Mouse (Mus musculus): ENCODE data around the gene Ifna5. TPM values are rescaled to one million over a fixed set of nuclear protein-coding genes. Genes with fewer than 3 reads are reported as not detected.
"Not testable (repeated sequence)": the region's sequence is repeated elsewhere in the genome, so short reads cannot be mapped to it uniquely, and the experiment has no call there.

Ifna5 gene
- polyA plus RNA-seq (2016; fragmentation: Nextera tagmentation; extraction: Ambion mirVana): not detected in 2 replicates

DNA sequence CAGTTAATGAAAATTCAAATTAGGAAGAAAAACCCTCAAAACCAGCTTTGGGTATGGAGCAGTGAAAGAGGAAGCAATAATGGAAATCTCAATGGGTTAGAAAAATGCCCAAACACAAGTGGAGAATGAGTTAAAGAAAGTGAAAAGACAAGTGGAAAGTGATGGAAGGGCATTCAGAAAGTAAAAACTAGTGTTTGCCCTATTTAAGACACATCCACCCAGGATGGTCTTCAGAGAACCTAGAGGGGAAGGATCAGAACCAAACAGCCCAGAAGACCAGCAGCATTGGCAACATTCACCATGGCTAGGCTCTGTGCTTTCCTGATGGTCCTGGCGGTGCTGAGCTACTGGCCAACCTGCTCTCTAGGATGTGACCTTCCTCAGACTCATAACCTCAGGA is at the start of gene Ifna5:
Gene Ifna5, plus strand, starts transcription at position 301 of the 400 bp plus-strand sequence.
- H3K9ac ChIP-seq; H3K27me3 ChIP-seq (replicated peaks); H3K36me3 ChIP-seq; H3K27ac ChIP-seq; H3K4me1 ChIP-seq; H3K9me3 ChIP-seq (replicated peaks); ATAC-seq; H3K4me3 ChIP-seq; H3K4me2 ChIP-seq: not testable (repeated sequence)
- WGBS (ENCODE audit: insufficient replicate concordance): 53% methylated on average over 1 of the region's 1 CpGs

DNA sequence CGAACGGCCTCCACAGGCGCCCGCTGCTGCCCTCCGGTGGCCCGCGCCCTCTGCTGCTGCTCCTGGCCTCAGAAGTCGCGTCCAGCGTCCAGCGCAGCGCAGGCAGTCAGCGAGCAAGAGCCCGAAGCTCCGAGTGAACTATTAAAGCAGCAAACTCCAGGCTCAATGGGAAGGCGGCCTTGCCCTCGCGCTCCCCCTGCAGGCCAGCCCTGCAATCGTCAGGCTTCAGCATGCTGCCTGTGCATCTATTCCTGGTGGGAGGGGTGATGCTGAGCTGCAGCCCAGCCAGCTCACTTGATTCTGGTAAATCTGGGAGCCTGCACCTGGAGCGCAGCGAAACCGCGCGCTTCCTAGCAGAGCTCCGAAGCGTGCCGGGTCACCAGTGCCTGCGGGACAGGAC is 46.9 kb upstream of the Ifna5 start, which contains the start of gene Gm13277:
Gene Gm13277, plus strand, starts transcription at position 231 of the 400 bp plus-strand sequence.
- H3K27ac ChIP-seq; H3K4me1 ChIP-seq; ATAC-seq; H3K9ac ChIP-seq; H3K4me3 ChIP-seq; H3K9me3 ChIP-seq (replicated peaks); H3K27me3 ChIP-seq (replicated peaks); H3K4me2 ChIP-seq; H3K36me3 ChIP-seq: not testable (repeated sequence)
- WGBS (ENCODE audit: insufficient replicate concordance): 0% methylated on average over 4 of the region's 28 CpGs

DNA sequence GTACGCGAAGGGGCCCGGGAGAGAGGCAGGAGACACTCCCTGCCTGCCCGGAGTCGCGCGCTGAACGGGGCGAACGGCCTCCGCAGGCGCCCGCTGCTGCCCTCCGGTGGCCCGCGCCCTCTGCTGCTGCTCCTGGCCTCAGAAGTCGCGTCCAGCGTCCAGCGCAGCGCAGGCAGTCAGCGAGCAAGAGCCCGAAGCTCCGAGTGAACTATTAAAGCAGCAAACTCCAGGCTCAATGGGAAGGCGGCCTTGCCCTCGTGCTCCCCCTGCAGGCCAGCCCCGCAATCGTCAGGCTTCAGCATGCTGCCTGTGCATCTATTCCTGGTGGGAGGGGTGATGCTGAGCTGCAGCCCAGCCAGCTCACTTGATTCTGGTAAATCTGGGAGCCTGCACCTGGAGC is 44.1 kb upstream of the Ifna5 start, which contains the start of gene Gm13278:
Gene Gm13278, plus strand, starts transcription at position 301 of the 400 bp plus-strand sequence.
- ATAC-seq; H3K36me3 ChIP-seq; H3K27me3 ChIP-seq (replicated peaks); H3K4me1 ChIP-seq; H3K4me3 ChIP-seq; H3K9me3 ChIP-seq (replicated peaks); H3K4me2 ChIP-seq; H3K27ac ChIP-seq; H3K9ac ChIP-seq: not testable (repeated sequence)
- no CpG with 5 or more reads among the region's 28 CpGs for WGBS (ENCODE audit: insufficient replicate concordance)

DNA sequence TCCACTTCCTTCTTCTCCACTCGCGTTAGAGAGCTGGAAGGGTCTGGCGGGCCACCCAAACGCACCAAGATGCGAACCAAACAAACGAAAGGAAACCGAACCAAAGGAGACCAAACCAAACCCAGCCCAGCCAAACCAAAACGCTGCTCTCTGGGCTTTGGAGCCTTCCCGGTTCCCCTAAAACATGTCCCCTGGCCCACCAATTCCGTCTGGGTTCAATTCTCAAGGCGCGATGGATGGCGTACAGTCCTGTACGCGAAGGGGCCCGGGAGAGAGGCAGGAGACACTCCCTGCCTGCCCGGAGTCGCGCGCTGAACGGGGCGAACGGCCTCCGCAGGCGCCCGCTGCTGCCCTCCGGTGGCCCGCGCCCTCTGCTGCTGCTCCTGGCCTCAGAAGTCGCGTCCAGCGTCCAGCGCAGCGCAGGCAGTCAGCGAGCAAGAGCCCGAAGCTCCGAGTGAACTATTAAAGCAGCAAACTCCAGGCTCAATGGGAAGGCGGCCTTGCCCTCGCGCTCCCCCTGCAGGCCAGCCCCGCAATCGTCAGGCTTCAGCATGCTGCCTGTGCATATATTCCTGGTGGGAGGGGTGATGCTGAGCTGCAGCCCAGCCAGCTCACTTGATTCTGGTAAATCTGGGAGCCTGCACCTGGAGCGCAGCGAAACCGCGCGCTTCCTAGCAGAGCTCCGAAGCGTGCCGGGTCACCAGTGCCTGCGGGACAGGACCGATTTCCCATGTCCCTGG is 41.2 kb upstream of the Ifna5 start, which contains the start of gene Gm13275:
Gene Gm13275, plus strand, starts transcription at position 552 of the 740 bp plus-strand sequence.
- not testable (repeated sequence) for H3K27ac ChIP-seq; H3K4me3 ChIP-seq; H3K9me3 ChIP-seq (replicated peaks); ATAC-seq; H3K36me3 ChIP-seq; H3K9ac ChIP-seq; H3K4me2 ChIP-seq; H3K27me3 ChIP-seq (replicated peaks); H3K4me1 ChIP-seq
- 0% methylated on average over 21 of the region's 52 CpGs for WGBS (ENCODE audit: insufficient replicate concordance)

DNA sequence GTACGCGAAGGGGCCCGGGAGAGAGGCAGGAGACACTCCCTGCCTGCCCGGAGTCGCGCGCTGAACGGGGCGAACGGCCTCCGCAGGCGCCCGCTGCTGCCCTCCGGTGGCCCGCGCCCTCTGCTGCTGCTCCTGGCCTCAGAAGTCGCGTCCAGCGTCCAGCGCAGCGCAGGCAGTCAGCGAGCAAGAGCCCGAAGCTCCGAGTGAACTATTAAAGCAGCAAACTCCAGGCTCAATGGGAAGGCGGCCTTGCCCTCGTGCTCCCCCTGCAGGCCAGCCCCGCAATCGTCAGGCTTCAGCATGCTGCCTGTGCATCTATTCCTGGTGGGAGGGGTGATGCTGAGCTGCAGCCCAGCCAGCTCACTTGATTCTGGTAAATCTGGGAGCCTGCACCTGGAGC is 38.2 kb upstream of the Ifna5 start, which contains the start of gene Gm13279:
Gene Gm13279, plus strand, starts transcription at position 301 of the 400 bp plus-strand sequence.
- H3K9me3 ChIP-seq (replicated peaks); H3K4me1 ChIP-seq; H3K27ac ChIP-seq; H3K4me2 ChIP-seq; H3K27me3 ChIP-seq (replicated peaks); ATAC-seq; H3K9ac ChIP-seq; H3K36me3 ChIP-seq; H3K4me3 ChIP-seq: not testable (repeated sequence)
- no CpG with 5 or more reads among the region's 28 CpGs for WGBS (ENCODE audit: insufficient replicate concordance)

DNA sequence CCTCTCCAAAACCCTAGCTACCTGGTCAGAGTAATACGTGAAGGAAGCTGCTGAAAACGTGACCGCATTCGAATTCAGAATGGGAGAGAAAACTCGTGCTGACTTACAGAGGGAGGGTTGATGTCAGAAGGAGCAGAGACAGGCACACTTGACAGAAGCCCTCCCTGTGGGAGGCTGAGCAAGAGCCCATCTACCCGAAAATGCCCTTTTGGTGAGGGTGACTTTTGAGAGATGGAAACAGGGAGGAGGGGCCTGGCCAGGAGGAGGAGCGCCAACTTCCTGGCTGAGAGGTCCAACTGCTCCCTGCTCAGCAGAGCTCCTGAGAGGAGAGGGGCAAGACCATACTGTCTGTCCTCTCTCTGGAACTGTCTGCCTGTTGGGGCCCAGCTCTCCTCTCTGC is 36.0 kb upstream of the Ifna5 start, which contains the start of gene Gm13285:
Gene Gm13285, plus strand, starts transcription at position 301 of the 400 bp plus-strand sequence.
- not testable (repeated sequence) for H3K4me1 ChIP-seq; H3K27ac ChIP-seq; H3K9me3 ChIP-seq (replicated peaks); H3K9ac ChIP-seq; H3K4me3 ChIP-seq; H3K36me3 ChIP-seq; H3K4me2 ChIP-seq; H3K27me3 ChIP-seq (replicated peaks); ATAC-seq
- 8% methylated on average over 5 of the region's 7 CpGs for WGBS (ENCODE audit: insufficient replicate concordance)

DNA sequence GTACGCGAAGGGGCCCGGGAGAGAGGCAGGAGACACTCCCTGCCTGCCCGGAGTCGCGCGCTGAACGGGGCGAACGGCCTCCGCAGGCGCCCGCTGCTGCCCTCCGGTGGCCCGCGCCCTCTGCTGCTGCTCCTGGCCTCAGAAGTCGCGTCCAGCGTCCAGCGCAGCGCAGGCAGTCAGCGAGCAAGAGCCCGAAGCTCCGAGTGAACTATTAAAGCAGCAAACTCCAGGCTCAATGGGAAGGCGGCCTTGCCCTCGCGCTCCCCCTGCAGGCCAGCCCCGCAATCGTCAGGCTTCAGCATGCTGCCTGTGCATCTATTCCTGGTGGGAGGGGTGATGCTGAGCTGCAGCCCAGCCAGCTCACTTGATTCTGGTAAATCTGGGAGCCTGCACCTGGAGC is 32.4 kb upstream of the Ifna5 start, which contains the start of gene Gm13287:
Gene Gm13287, plus strand, starts transcription at position 301 of the 400 bp plus-strand sequence.
- ATAC-seq; H3K27me3 ChIP-seq (replicated peaks); H3K36me3 ChIP-seq; H3K4me1 ChIP-seq; H3K27ac ChIP-seq; H3K4me3 ChIP-seq; H3K9ac ChIP-seq; H3K9me3 ChIP-seq (replicated peaks): not testable (repeated sequence)
- peak within 1 kb of the TSS; percentile 47 for H3K4me2 ChIP-seq
- WGBS (ENCODE audit: insufficient replicate concordance): no CpG with 5 or more reads among the region's 29 CpGs

DNA sequence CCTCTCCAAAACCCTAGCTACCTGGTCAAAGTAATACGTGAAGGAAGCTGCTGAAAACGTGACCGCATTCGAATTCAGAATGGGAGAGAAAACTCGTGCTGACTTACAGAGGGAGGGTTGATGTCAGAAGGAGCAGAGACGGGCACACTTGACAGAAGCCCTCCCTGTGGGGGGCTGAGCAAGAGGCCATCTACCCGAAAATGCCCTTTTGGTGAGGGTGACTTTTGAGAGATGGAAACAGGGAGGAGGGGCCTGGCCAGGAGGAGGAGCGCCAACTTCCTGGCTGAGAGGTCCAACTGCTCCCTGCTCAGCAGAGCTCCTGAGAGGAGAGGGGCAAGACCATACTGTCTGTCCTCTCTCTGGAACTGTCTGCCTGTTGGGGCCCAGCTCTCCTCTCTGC is 30.1 kb upstream of the Ifna5 start, which contains the start of gene Gm13288:
Gene Gm13288, plus strand, starts transcription at position 301 of the 400 bp plus-strand sequence.
- whole genome bisulfite sequencing (ENCODE audit: insufficient replicate concordance): no CpG with 5 or more reads among the region's 8 CpGs
- not testable (repeated sequence) for H3K9ac ChIP-seq; H3K27ac ChIP-seq; ATAC-seq; H3K9me3 ChIP-seq (replicated peaks); H3K4me1 ChIP-seq; H3K4me3 ChIP-seq; H3K36me3 ChIP-seq
- Histone ChIP-seq H3K4me2 (peak within 1 kb of the TSS; percentile 50), H3K27me3 (replicated peaks) (peaks cover 12% of the 10 kb centered on the region)

DNA sequence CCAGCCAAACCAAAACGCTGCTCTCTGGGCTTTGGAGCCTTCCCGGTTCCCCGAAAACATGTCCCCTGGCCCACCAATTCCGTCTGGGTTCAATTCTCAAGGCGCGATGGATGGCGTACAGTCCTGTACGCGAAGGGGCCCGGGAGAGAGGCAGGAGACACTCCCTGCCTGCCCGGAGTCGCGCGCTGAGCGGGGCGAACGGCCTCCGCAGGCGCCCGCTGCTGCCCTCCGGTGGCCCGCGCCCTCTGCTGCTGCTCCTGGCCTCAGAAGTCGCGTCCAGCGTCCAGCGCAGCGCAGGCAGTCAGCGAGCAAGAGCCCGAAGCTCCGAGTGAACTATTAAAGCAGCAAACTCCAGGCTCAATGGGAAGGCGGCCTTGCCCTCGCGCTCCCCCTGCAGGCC is 29.6 kb upstream of the Ifna5 start:
- H3K36me3 ChIP-seq; ATAC-seq; H3K27ac ChIP-seq; H3K4me1 ChIP-seq; H3K9ac ChIP-seq; H3K4me3 ChIP-seq; H3K9me3 ChIP-seq (replicated peaks): not testable (repeated sequence)
- WGBS (ENCODE audit: insufficient replicate concordance): 4% methylated on average over 5 of the region's 34 CpGs
- H3K4me2 ChIP-seq: peak overlapping the region; percentile 50
- peaks cover 12% of the 10 kb centered on the region for H3K27me3 ChIP-seq (replicated peaks)

DNA sequence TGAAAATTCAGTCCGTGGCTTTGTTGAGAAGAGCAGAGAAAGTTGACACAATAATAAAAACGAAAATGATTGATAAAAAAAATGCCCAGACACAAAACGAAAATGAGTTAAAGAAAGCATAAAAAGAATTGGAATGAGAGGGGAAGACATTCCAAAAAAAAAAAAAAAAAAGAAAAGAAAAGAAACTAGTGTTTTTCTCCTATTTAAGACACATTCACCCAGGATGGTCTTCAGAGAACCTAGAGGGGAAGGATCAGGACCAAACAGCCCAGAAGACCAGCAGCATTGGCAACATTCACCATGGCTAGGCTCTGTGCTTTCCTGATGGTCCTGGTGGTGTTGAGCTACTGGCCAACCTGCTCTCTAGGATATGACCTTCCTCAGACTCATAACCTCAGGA is 19.4 kb upstream of the Ifna5 start, which contains the start of gene Ifna7:
Gene Ifna7, plus strand, starts transcription at position 301 of the 400 bp plus-strand sequence.
- no peaks in the 10 kb centered on the region for H3K36me3 ChIP-seq
- ATAC-seq: no peak
- peaks cover 4% of the 10 kb centered on the region; the same call in 1 of the 2 replicates for H3K27me3 ChIP-seq (replicated peaks)
- no peak within 1 kb of the TSS for H3K9ac ChIP-seq
- H3K4me3 ChIP-seq: no peak within 1 kb of the TSS
- no peaks in the 10 kb centered on the region for H3K4me1 ChIP-seq
- H3K4me2 ChIP-seq: no peak within 1 kb of the TSS
- H3K27ac ChIP-seq: no peak within 1 kb of the TSS
- H3K9me3 ChIP-seq (replicated peaks): no peaks in the 10 kb centered on the region
- WGBS (ENCODE audit: insufficient replicate concordance): 37% methylated on average over 3 of the region's 3 CpGs

DNA sequence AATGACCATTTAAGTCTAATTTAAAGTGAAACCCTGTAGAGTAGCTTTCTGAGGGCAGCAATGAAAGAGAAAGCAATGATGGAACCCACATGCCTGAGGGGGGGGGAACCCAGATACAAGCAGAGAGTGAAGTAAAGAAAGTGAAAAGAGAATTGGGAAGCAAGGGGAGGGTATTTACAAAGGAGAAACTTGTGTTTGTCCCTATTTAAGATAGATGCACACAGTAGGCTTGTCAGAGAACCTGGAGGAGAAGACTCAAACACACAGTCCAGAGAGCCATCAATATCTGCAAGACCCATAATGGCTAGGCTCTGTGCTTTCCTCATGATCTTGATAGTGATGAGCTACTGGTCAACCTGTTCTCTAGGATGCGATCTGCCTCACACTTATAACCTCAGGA is 15.7 kb upstream of the Ifna5 start, which contains the start of gene Ifna11:
Gene Ifna11, plus strand, starts transcription at position 301 of the 400 bp plus-strand sequence.
- no peak for ATAC-seq
- WGBS (ENCODE audit: insufficient replicate concordance): 45% methylated on average over 1 of the region's 1 CpGs
- peaks cover 4% of the 10 kb centered on the region; the same call in 1 of the 2 replicates for H3K27me3 ChIP-seq (replicated peaks)
- no peak within 1 kb of the TSS for H3K4me3 ChIP-seq
- H3K4me1 ChIP-seq: no peaks in the 10 kb centered on the region
- H3K9me3 ChIP-seq (replicated peaks): no peaks in the 10 kb centered on the region
- H3K36me3 ChIP-seq: no peaks in the 10 kb centered on the region
- H3K4me2 ChIP-seq: no peak within 1 kb of the TSS
- no peak within 1 kb of the TSS for H3K9ac ChIP-seq
- no peak within 1 kb of the TSS for H3K27ac ChIP-seq

DNA sequence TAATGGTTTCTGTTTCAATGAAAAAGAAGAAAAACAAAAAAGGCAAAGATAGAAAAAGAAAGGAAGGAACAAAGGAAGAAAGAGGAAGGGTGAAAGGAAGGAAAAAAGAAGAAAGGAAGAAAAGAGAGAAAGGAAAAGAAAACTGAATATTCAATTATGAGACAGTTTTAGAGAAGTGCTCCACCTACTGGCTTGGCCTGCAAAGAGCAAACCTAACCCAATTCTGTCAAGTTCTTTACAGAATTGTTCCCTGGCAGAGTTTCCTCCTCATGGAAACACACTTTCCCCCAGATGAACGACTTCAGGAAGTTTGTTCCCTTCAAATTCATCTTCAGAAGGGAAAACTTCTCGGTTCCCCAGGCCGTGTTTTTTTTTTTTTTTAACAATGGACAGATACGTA is 12.3 kb upstream of the Ifna5 start:
- 20% methylated on average over 4 of the region's 4 CpGs for WGBS (ENCODE audit: insufficient replicate concordance)
- Histone ChIP-seq H3K4me1 (no peaks in the 10 kb centered on the region), H3K4me3 (no peak overlapping the region), H3K27me3 (replicated peaks) (0 out of 2 replicates have a peak, but pooled peaks cover 4% of the 10 kb centered on the region), H3K27ac (no peak overlapping the region), H3K9ac (no peak overlapping the region), H3K9me3 (replicated peaks) (no peaks in the 10 kb centered on the region), H3K36me3 (no peaks in the 10 kb centered on the region), H3K4me2 (no peak overlapping the region)
- no peak for ATAC-seq
